26 mouse cellular contexts compared by ENCODE assay signal in genomic region chr10:67218873-67219565, GRCm38 (mm10).
DNase-seq lines count a peak whose midpoint lies in the region; ATAC-seq and TF ChIP-seq lines count a peak whose summit lies in the region.
"Had no signal": no experiment of that assay in that cellular context is flagged by ENCODE, and none has a peak within 500 bp of the region (broad histone marks: within the 10 kb centered on the region; RNA-seq: fewer than 3 reads in every experiment).

No protein-coding gene starts in this region.

- H3K4me3 ChIP-seq in heart, embryonic 10.5 days = no peak overlapping the region
- no peak overlapping the region for H3K4me3 ChIP-seq in liver, embryonic 11.5 days (ENCODE audit: low read depth, low read length)
- H3K4me3 ChIP-seq in midbrain, embryonic 10.5 days = no peak overlapping the region
- H3K4me3 ChIP-seq: embryonic facial prominence, embryonic 13.5 days; embryonic facial prominence, embryonic 15.5 days; erythroblast, embryonic 14.5 days; forebrain, embryonic 10.5 days; forebrain, embryonic 12.5 days had no signal

- H3K36me3 ChIP-seq in heart, embryonic 10.5 days = peaks cover 35% of the 10 kb centered on the region
- H3K36me3 ChIP-seq in liver, embryonic 11.5 days (ENCODE audit: control insufficient read depth, insufficient read depth, low read length) = peaks cover 22% of the 10 kb centered on the region
- peaks cover 54% of the 10 kb centered on the region for H3K36me3 ChIP-seq in midbrain, embryonic 10.5 days

- H3K27me3 ChIP-seq in heart, embryonic 10.5 days (ENCODE audit: insufficient read depth, poor library complexity, severe bottlenecking) = no peaks in the 10 kb centered on the region
- H3K27me3 ChIP-seq in Patski = no peaks in the 10 kb centered on the region
- H3K27me3 ChIP-seq in liver, embryonic 11.5 days (replicated peaks; ENCODE audit: control insufficient read depth, insufficient read depth, low read length) = no peaks in the 10 kb centered on the region
- H3K27me3 ChIP-seq in midbrain, embryonic 10.5 days (ENCODE audit: low read depth, poor library complexity, severe bottlenecking) = no peaks in the 10 kb centered on the region
- H3K27me3 ChIP-seq: embryonic facial prominence, embryonic 13.5 days; embryonic facial prominence, embryonic 15.5 days; forebrain, embryonic 12.5 days had no signal

- H3K4me1 ChIP-seq in heart, embryonic 10.5 days = peaks cover 7% of the 10 kb centered on the region; the same call in 1 of the 2 replicates
- H3K4me1 ChIP-seq in liver, embryonic 11.5 days (replicated peaks; ENCODE audit: control insufficient read depth, insufficient read depth, low read length) = no peaks in the 10 kb centered on the region
- no peaks in the 10 kb centered on the region for H3K4me1 ChIP-seq in midbrain, embryonic 10.5 days
- H3K4me1 ChIP-seq: embryonic facial prominence, embryonic 13.5 days had no signal

- CTCF ChIA-PET in Patski (lab: Charles Lee) = interaction anchor here (1.0 to 1.5 kb wide), 2 partner anchors 13 to 308 kb away, joined by 3 to 4 read pairs; no protein-coding TSS in a partner anchor

- peak; percentile 55 for ATAC-seq in CD4-positive, CD25-positive, alpha-beta regulatory T cell, adult 4 months
- peak; percentile 85 for ATAC-seq in Patski
- ATAC-seq in liver, embryonic 11.5 days (replicated peaks; ENCODE audit: low FRiP score) = no peak
- ATAC-seq: forebrain, embryonic 14.5 days; forebrain, embryonic 16.5 days had no signal

- peak; percentile 83 for DNase-seq in heart, adult 11 months
- DNase-seq in heart, embryonic 10.5 days (ENCODE audit: low spot score) = no peak
- peak; percentile 38 for DNase-seq in Patski (ENCODE audit: low read depth, low spot score)
- no peak for DNase-seq in liver, embryonic 11.5 days (ENCODE audit: low spot score)
- DNase-seq in left cerebral cortex, adult 9 months (ENCODE audit: low spot score in 2 of 2) = no peak
- no peak for DNase-seq in midbrain, embryonic 10.5 days (ENCODE audit: low spot score)
- DNase-seq: adrenal gland, adult 2 months; adrenal gland, postnatal 10 days; adrenal gland, postnatal 25 days; B cell, adult 2 months; cerebellum, adult 11 months; cerebellum, adult 18-20 months; cerebellum, adult 8-10 months; cerebellum, adult 9-11 months; cerebellum, postnatal 14 days; cerebellum, postnatal 36 days; embryo, embryonic 11 days had no signal

- POLR2A ChIA-PET in Patski (lab: Charles Lee) = interaction anchor here (1.6 kb wide), 1 partner anchor 119 kb away, joined by 7 read pairs; no protein-coding TSS in a partner anchor

- no peak for TF ChIP-seq CTCF in Patski (IDR thresholded peaks at IDR 0.05)

- WGBS in heart, embryonic 10.5 days = 89% methylated on average over 18 of the region's 18 CpGs
- WGBS in liver, embryonic 11.5 days = 88% methylated on average over 18 of the region's 18 CpGs
- 95% methylated on average over 18 of the region's 18 CpGs for WGBS in midbrain, embryonic 10.5 days

- no peak overlapping the region for H3K27ac ChIP-seq in heart, embryonic 10.5 days
- no peak overlapping the region for H3K27ac ChIP-seq in liver, embryonic 11.5 days (ENCODE audit: low read depth, low read length)
- no peak overlapping the region for H3K27ac ChIP-seq in midbrain, embryonic 10.5 days (replicated peaks)
- H3K27ac ChIP-seq: embryonic facial prominence, embryonic 13.5 days; embryonic facial prominence, embryonic 15.5 days; forebrain, embryonic 10.5 days; forebrain, embryonic 12.5 days had no signal

- H3K9ac ChIP-seq in liver, embryonic 11.5 days (ENCODE audit: low read depth, low read length) = no peak overlapping the region
- H3K9ac ChIP-seq: embryonic facial prominence, embryonic 13.5 days; embryonic facial prominence, embryonic 15.5 days; forebrain, embryonic 12.5 days had no signal

- no peaks in the 10 kb centered on the region for H3K9me3 ChIP-seq in heart, embryonic 10.5 days
- H3K9me3 ChIP-seq in liver, embryonic 11.5 days (ENCODE audit: control insufficient read depth, low read length) = no peaks in the 10 kb centered on the region
- no peaks in the 10 kb centered on the region for H3K9me3 ChIP-seq in midbrain, embryonic 10.5 days (replicated peaks)
- H3K9me3 ChIP-seq: embryonic facial prominence, embryonic 13.5 days; embryonic facial prominence, embryonic 15.5 days; forebrain, embryonic 10.5 days; forebrain, embryonic 12.5 days; G1E had no signal

- H3K4me2 ChIP-seq in liver, embryonic 11.5 days = no peak overlapping the region
- H3K4me2 ChIP-seq: embryonic facial prominence, embryonic 13.5 days; embryonic facial prominence, embryonic 15.5 days; forebrain, embryonic 12.5 days had no signal

- in situ Hi-C loops in Patski (cut with MboI; ENCODE audit: low pct_unique_long_range_greater_than_20kb) = loop anchor here (5.0 kb wide), 1 partner anchor 312 kb away; no protein-coding TSS in a partner anchor

Comparison
In these comparisons a context has a peak if more than half of its experiments do, and no peak if none do; other contexts are left out.
1. DNase-seq: peak in heart, adult 11 months (single experiment) and Patski (single experiment); none in heart, embryonic 10.5 days (single experiment), liver, embryonic 11.5 days (single experiment), left cerebral cortex, adult 9 months (0 of 2) and midbrain, embryonic 10.5 days (single experiment).